Mouse (Mus musculus) midbrain, embryonic 10.5 days (tissue): ENCODE measurements around the gene Zfp111. TPM values are rescaled to one million over a fixed set of nuclear protein-coding genes. Genes with fewer than 3 reads are reported as not detected.
A peak's percentile ranks its signal among the peaks of the same experiment; 100 is the strongest.

Source experiments
- DNase-seq: peaks from one replicate; pipeline ENCODE4 v3.0.0-alpha.2; 2017; ENCODE audit warnings: low spot score
- H3K27ac ChIP-seq: fragments of 300-500 bp; sonication (generic); replicated peaks from 2 replicates; pipeline ENCODE4 v1.5.1; 2016; ENCODE audit warnings: mild to moderate bottlenecking
- H3K27me3 ChIP-seq: fragments of 300-500 bp; sonication (generic); 2 replicates; pipeline ENCODE4 v1.6.1; 2016; ENCODE audit warnings: low read depth, mild to moderate bottlenecking; ENCODE audit not compliant: poor library complexity, severe bottlenecking
- H3K36me3 ChIP-seq: fragments of 300-500 bp; sonication (generic); 2 replicates; pipeline ENCODE4 v1.6.1; 2016; ENCODE audit warnings: mild to moderate bottlenecking, moderate library complexity
- H3K4me1 ChIP-seq: fragments of 300-500 bp; sonication (generic); 2 replicates; pipeline ENCODE4 v1.6.1; 2016
- H3K4me3 ChIP-seq: fragments of 300-500 bp; sonication (generic); 2 replicates; pipeline ENCODE4 v1.5.1; 2016; ENCODE audit warnings: mild to moderate bottlenecking, moderate library complexity
- H3K9me3 ChIP-seq: fragments of 300-500 bp; sonication (generic); replicated peaks from 2 replicates; pipeline ENCODE4 v1.6.1; 2016; ENCODE audit warnings: mild to moderate bottlenecking
- WGBS: fragments of 180-500 bp; shearing (Covaris S2); methylation state at CpG from one replicate; pipeline ENCODE4 v1.1.7; 2016; 5-methylcytosine and 5-hydroxymethylcytosine counted together
- polyA plus RNA-seq: library from polyadenylated mRNA; unstranded; fragments of >200 nt; fragmentation: Nextera tagmentation; extraction: Ambion mirVana; gene quantifications from 2 replicates; pipeline ENCODE4 v1.2.1, GENCODE M21; 2016

The Zfp111 gene
- polyA plus RNA-seq, 1 experiment from 2014 or later = 10.9 TPM

GRCm38 (mm10) chr7:24191361-24191760 lies 19.9 kb downstream of the Zfp111 start:
- Histone ChIP-seq H3K9me3 (peaks cover 12% of the 10 kb centered on the region), H3K4me3 (no peak overlapping the region), H3K27ac (no peak overlapping the region), H3K27me3 (no peaks in the 10 kb centered on the region), H3K4me1 (no peaks in the 10 kb centered on the region), H3K36me3 (peaks cover 36% of the 10 kb centered on the region)
- WGBS = 86% methylated on average over 2 of the region's 2 CpGs
- no peak for DNase-seq

- H3K27me3 ChIP-seq = no peaks in the 10 kb centered on the region
- H3K4me3 ChIP-seq = no peak overlapping the region
- no peak overlapping the region for H3K27ac ChIP-seq
- H3K9me3 ChIP-seq = peaks cover 12% of the 10 kb centered on the region
- 82% methylated on average over 5 of the region's 5 CpGs for WGBS
- H3K36me3 ChIP-seq = peaks cover 23% of the 10 kb centered on the region
- DNase-seq = no peak
- H3K4me1 ChIP-seq = no peaks in the 10 kb centered on the region
These were observed 21.7 kb downstream of the Zfp111 start for GRCm38 (mm10) chr7:24189571-24189944.

GRCm38 (mm10) chr7:24188901-24189570 lies 22.2 kb downstream of the Zfp111 start:
- H3K27ac ChIP-seq = no peak overlapping the region
- DNase-seq = no peak
- 75% methylated on average over 4 of the region's 4 CpGs for WGBS

GRCm38 (mm10) chr7:24187611-24188010 lies 23.6 kb downstream of the Zfp111 start:
- Histone ChIP-seq H3K27me3 (no peaks in the 10 kb centered on the region), H3K36me3 (peaks cover 4% of the 10 kb centered on the region; the same call in 1 of the 2 replicates), H3K27ac (no peak overlapping the region), H3K4me1 (no peaks in the 10 kb centered on the region), H3K9me3 (no peaks in the 10 kb centered on the region; the same call in 1 of the 2 replicates), H3K4me3 (no peak overlapping the region)
- no peak for DNase-seq
- 77% methylated on average over 1 of the region's 1 CpGs for WGBS

More at GRCm38 (mm10) chr7:24188901-24189570, 22.2 kb downstream of the Zfp111 start:
- H3K9me3 ChIP-seq = peaks cover 9% of the 10 kb centered on the region
- peaks cover 18% of the 10 kb centered on the region for H3K36me3 ChIP-seq
- H3K27me3 ChIP-seq = no peaks in the 10 kb centered on the region
- no peaks in the 10 kb centered on the region for H3K4me1 ChIP-seq
- H3K4me3 ChIP-seq = no peak overlapping the region

GRCm38 (mm10) chr7:24175337-24175711 lies 35.9 kb downstream of the Zfp111 start:
- H3K9me3 ChIP-seq = 0 out of 2 replicates have a peak, but pooled peaks cover 9% of the 10 kb centered on the region
- peak overlapping the region; percentile 64 for H3K4me3 ChIP-seq
- H3K27me3 ChIP-seq = no peaks in the 10 kb centered on the region
- WGBS = 69% methylated on average over 6 of the region's 6 CpGs
- peak overlapping the region; percentile 89 for H3K27ac ChIP-seq
- no peaks in the 10 kb centered on the region for H3K36me3 ChIP-seq
- no peak for DNase-seq
- H3K4me1 ChIP-seq = peaks cover 7% of the 10 kb centered on the region; the same call in 1 of the 2 replicates

GRCm38 (mm10) chr7:24174618-24175336 lies 36.5 kb downstream of the Zfp111 start, which contains the start of gene Zfp114:
TSS of gene Zfp114 (plus strand) at chr7:24175060.
- Histone ChIP-seq H3K4me3 (peak within 1 kb of the TSS; percentile 64), H3K9me3 (0 out of 2 replicates have a peak, but pooled peaks cover 9% of the 10 kb centered on the region), H3K4me1 (peaks cover 7% of the 10 kb centered on the region; the same call in 1 of the 2 replicates), H3K27me3 (no peaks in the 10 kb centered on the region), H3K27ac (peak within 1 kb of the TSS; percentile 89), H3K36me3 (no peaks in the 10 kb centered on the region)
- DNase-seq = peak; percentile 83
- 16% methylated on average over 23 of the region's 23 CpGs for WGBS

GRCm38 (mm10) chr7:24172191-24172590 lies 39.1 kb downstream of the Zfp111 start:
- H3K27me3 ChIP-seq = no peaks in the 10 kb centered on the region
- 74% methylated on average over 4 of the region's 4 CpGs for whole genome bisulfite sequencing
- H3K4me3 ChIP-seq = no peak overlapping the region
- H3K36me3 ChIP-seq = no peaks in the 10 kb centered on the region
- no peak overlapping the region for H3K27ac ChIP-seq
- H3K9me3 ChIP-seq = 0 out of 2 replicates have a peak, but pooled peaks cover 5% of the 10 kb centered on the region
- peaks cover 7% of the 10 kb centered on the region; the same call in 1 of the 2 replicates for H3K4me1 ChIP-seq
- DNase-seq = no peak

- H3K27me3 ChIP-seq = no peaks in the 10 kb centered on the region
- no peak overlapping the region for H3K27ac ChIP-seq
- H3K4me1 ChIP-seq = no peaks in the 10 kb centered on the region
- no peak overlapping the region for H3K4me3 ChIP-seq
- 18% methylated on average over 1 of the region's 1 CpGs for WGBS
- no peak for DNase-seq
- 0 out of 2 replicates have a peak, but pooled peaks cover 4% of the 10 kb centered on the region for H3K9me3 ChIP-seq
- no peaks in the 10 kb centered on the region for H3K36me3 ChIP-seq
These were observed 58.0 kb downstream of the Zfp111 start for GRCm38 (mm10) chr7:24153272-24153671.

Other genes starting within 250 kb of the Zfp111 start
- not detected in 2 replicates for gene Vmn1r181, start 236.8 kb downstream of the Zfp111 start, polyA plus RNA-seq
- not detected in 2 replicates for gene V1rd19, start 209.8 kb downstream of the Zfp111 start, polyA plus RNA-seq
- gene Vmn1r183, start 158.2 kb downstream of the Zfp111 start, polyA plus RNA-seq = 0.01 TPM in 1 of 2 replicates, not detected in the other
- gene Zfp180, start 129.5 kb downstream of the Zfp111 start, polyA plus RNA-seq = 28.4 and 31.7 TPM in 2 replicates
- gene Zfp112, start 99.1 kb downstream of the Zfp111 start, polyA plus RNA-seq = 3.9 and 6.1 TPM in 2 replicates
- 14.0 and 14.9 TPM in 2 replicates for gene Zfp235, start 77.3 kb downstream of the Zfp111 start, polyA plus RNA-seq
- gene Zfp114, start 36.4 kb downstream of the Zfp111 start, polyA plus RNA-seq = 5.2 and 5.4 TPM in 2 replicates
- 5.1 and 5.7 TPM in 2 replicates for gene Zfp109, start 26.1 kb upstream of the Zfp111 start, polyA plus RNA-seq
- gene Zfp108, start 43.4 kb upstream of the Zfp111 start, polyA plus RNA-seq = 2.1 and 2.7 TPM in 2 replicates
- 6.2 and 7.4 TPM in 2 replicates for gene Zfp93, start 59.0 kb upstream of the Zfp111 start, polyA plus RNA-seq
- gene Zfp61, start 89.8 kb upstream of the Zfp111 start, polyA plus RNA-seq = 36.7 and 41.4 TPM in 2 replicates
- 13.7 and 15.5 TPM in 2 replicates for gene Zfp94, start 105.2 kb upstream of the Zfp111 start, polyA plus RNA-seq
- gene Tescl, start 122.5 kb upstream of the Zfp111 start, polyA plus RNA-seq = 0.14 and 0.26 TPM in 2 replicates
- gene Lypd5, start 137.8 kb upstream of the Zfp111 start, polyA plus RNA-seq = not detected in 2 replicates
- 3.3 and 4.0 TPM in 2 replicates for gene Kcnn4, start 158.8 kb upstream of the Zfp111 start, polyA plus RNA-seq
- gene Smg9, start 188.2 kb upstream of the Zfp111 start, polyA plus RNA-seq = 29.0 and 34.1 TPM in 2 replicates
- not detected in 2 replicates for gene Irgc1, start 240.9 kb upstream of the Zfp111 start, polyA plus RNA-seq